Mouse (Mus musculus) B cell, adult 2 months (primary cell): ENCODE results near the gene N4bp1.

ENCODE experiments used
- DNase-seq, 2 experiments: peaks; one replicate each; pipeline ENCODE4 v3.0.0; 2022

N4bp1 gene

GRCm38 (mm10) chr8:86894194-86894761, 9.2 kb upstream of the N4bp1 start:
- DNase-seq, result no peak

- no peak for DNase-seq
Observed at GRCm38 (mm10) chr8:86893554-86893953, 8.5 kb upstream of the N4bp1 start.

GRCm38 (mm10) chr8:86891533-86891932, 6.5 kb upstream of the N4bp1 start:
- no peak for DNase-seq

GRCm38 (mm10) chr8:86888058-86888939, 3.2 kb upstream of the N4bp1 start:
- no peak for DNase-seq

GRCm38 (mm10) chr8:86884067-86884466, 991 bp downstream of the N4bp1 start:
- peak; percentile 75 to 79 for DNase-seq

GRCm38 (mm10) chr8:86882568-86883478, 2.2 kb downstream of the N4bp1 start:
- no peak for DNase-seq

GRCm38 (mm10) chr8:86881951-86882350, 3.1 kb downstream of the N4bp1 start:
- DNase-seq, result no peak

- no peak for DNase-seq
Observed at GRCm38 (mm10) chr8:86881068-86881609, 3.9 kb downstream of the N4bp1 start.

GRCm38 (mm10) chr8:86876831-86877230, 8.2 kb downstream of the N4bp1 start:
- DNase-seq, result no peak

GRCm38 (mm10) chr8:86874055-86874454, 11.0 kb downstream of the N4bp1 start:
- no peak for DNase-seq

GRCm38 (mm10) chr8:86873151-86873550, 11.9 kb downstream of the N4bp1 start:
- no peak for DNase-seq

- DNase-seq, result no peak
Observed at GRCm38 (mm10) chr8:86872097-86872815, 12.8 kb downstream of the N4bp1 start.

- DNase-seq, result peak; percentile 31 to 33
Observed at GRCm38 (mm10) chr8:86871421-86871820, 13.6 kb downstream of the N4bp1 start.

GRCm38 (mm10) chr8:86870771-86871170, 14.3 kb downstream of the N4bp1 start:
- DNase-seq, result peak; percentile 29 to 39

GRCm38 (mm10) chr8:86868041-86868440, 17.0 kb downstream of the N4bp1 start:
- no peak for DNase-seq

- no peak for DNase-seq
Observed at GRCm38 (mm10) chr8:86864764-86865163, 20.3 kb downstream of the N4bp1 start.

GRCm38 (mm10) chr8:86862837-86863236, 22.2 kb downstream of the N4bp1 start:
- DNase-seq, result no peak

GRCm38 (mm10) chr8:86862155-86862816, 22.8 kb downstream of the N4bp1 start:
- DNase-seq, result no peak

- DNase-seq, result no peak
Observed at GRCm38 (mm10) chr8:86861516-86861915, 23.5 kb downstream of the N4bp1 start.

- peak in 1 of 2 experiments; percentile 24 for DNase-seq
Observed at GRCm38 (mm10) chr8:86856248-86856647, 28.8 kb downstream of the N4bp1 start.

- no peak for DNase-seq
Observed at GRCm38 (mm10) chr8:86854686-86855085, 30.4 kb downstream of the N4bp1 start.

GRCm38 (mm10) chr8:86853989-86854373, 31.1 kb downstream of the N4bp1 start:
- DNase-seq, result no peak
